Mouse (Mus musculus) thymus, postnatal 4 days (tissue): Measurements from ENCODE around the gene Mfsd7a.
"Not testable (repeated sequence)": the region's sequence is repeated elsewhere in the genome, so short reads cannot be mapped to it uniquely, and the experiment has no call there.

ENCODE experiments used
- DNase-seq: peaks from one replicate; pipeline ENCODE4 v3.0.0; 2021

Mfsd7a gene

DNA sequence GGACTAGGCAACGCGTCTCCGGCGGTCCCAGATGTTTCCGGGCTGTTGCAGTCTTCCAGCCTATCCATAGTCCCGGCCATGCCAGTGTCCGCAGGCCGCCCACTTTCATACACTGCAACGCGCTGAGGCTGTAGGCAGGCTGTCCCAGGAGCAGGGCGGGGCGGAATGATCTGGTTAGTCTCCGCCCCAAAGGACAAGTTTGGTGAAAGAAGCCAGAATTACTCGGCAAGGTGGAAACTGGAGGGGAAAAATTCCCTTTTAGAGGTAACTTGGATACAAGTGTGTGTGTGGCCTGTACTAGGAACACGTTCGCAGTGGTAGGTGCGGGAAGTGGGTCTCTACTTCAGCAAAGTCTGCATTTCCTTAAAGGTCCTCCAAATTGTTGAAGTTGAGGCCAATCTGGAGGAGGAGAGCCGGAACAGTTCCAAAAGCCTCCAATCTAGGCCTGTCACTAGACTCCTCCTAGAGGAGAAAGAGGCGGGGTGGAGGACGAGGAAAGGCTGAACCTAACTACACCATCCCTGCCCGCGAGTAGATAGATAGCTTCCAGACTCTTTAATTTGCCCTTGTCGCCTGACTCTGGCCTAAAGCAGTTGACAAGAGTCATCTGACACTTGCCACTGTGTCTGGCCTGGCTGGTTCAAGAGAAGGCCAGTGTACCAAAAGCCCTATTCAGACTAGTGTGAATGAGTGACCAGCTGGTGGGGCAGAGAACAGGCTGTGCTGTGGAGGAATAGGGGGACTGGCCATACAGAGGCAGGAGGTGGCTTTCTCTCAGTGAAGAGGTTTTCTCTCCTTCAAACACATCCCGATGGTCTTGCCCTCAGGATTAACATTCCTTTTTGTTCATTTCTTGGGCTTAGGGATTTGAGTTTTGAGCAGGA lies at the start of gene Mfsd7a:
Gene Mfsd7a (minus strand): TSS at position 107 of the 884 bp plus-strand sequence.
- no peak for DNase-seq

DNA sequence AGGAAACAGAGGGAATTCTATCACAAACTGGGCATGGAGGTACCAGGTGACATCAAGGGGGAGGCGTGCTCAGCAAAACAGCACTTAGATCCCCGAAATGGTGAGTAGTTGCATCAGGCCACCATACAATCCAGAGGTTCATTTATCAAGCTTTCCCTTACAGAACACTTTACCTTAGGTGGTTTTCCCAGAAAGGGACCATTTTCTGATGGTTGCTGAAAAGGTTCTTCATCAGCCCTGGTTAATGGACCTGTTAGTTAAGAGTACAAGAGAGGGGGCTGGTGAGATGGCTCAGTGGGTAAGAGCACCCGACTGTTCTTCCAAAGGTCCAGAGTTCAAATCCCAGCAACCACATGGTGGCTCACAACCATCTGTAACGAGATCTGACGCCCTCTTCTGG lies 37.5 kb upstream of the Mfsd7a start:
- not testable (repeated sequence) for DNase-seq

DNA sequence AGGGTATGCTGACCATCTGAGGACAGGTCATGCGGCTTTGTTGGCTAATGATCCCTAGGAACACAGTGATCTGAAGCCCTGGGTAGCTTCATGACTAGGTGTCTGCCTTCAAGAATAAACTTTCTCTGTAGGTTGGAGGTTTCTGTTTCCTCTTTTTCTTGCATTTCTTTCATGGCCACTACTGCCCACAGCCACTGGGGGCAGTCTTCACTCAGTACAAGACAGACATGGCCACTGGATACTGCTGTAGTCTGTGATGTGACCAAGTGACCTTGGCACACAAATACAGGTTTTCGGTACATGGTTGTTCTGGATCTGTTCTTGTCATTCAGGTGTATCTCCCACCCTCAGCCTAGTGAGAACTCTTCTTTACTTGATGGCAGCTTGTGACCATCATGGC lies 36.5 kb upstream of the Mfsd7a start:
- DNase-seq, result peak; percentile 57

DNA sequence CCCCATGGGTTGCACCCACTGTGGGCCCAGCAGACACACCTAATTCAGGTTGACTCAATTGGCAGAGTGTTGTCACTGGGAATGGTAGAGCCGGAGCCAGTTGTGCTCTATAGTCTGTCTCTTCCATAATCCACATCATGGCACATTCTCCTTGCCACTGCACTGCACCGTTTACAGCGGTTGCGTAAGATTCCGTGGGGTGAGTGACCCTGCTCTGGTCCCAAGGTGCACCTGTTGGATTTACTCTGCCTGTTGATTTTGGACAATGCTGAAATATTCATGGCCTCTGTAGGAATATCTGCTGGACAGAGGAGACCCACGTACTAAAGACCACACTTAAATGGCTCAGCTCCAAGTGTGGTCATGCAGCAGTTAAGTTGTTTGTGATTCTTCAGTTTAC lies 34.3 kb upstream of the Mfsd7a start:
- DNase-seq, result no peak

DNA sequence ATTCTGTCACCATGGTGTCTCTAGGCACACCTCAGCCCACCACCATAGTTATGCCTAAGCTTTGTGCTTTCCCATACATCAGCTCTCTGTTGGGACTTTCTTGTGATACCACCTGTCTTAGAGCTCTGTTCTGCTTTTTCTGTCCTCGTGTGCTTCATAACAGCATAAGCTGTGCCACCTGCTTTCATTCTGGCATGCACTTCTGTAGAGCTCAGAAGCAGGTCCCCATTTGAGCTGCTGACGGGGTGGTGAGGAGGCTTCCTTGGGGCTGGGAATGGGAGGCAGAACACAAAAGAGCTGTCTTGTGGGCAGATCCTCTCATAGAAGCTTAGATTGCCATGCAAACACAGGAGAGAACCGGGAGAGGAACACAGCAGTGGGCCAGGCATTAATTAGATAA lies 27.3 kb upstream of the Mfsd7a start:
- DNase-seq, result no peak

DNA sequence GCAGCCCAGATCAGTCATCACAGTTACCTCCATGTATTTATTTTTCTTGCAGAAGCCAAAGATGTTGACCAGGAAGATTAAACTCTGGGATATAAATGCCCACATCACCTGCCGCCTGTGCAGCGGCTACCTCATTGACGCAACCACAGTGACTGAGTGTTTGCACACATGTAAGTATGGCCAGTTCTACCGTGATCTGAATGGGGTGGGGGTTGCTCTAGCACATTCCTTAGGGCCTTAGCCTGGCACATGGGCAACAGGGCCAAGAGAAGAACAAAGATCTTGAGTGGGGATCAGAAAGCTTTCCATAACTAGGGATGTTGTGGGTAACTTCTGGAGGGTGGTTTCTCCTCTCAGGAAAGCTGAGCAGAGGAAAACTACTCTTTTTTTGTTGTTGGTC lies 25.0 kb upstream of the Mfsd7a start:
- no peak for DNase-seq

DNA sequence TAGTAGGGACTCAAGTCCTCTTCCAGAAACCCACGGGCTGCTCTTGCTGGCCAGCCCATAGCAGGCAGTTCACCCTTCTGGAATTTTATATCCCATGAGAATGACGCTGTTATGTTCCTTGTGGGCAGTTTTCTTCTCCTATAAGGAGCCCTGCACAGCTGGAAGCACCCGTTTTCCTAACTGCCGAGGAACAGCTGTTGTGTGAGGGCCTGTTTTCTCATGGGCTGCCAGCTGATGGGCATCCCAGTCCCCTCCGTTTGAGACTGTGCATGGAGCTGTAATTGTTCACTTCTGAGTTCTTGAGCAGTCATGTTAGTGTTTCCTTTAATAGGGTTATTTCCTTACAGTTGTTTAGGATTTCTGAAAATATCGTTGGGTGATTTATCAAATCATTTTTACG lies 20.9 kb upstream of the Mfsd7a start:
- no peak for DNase-seq

DNA sequence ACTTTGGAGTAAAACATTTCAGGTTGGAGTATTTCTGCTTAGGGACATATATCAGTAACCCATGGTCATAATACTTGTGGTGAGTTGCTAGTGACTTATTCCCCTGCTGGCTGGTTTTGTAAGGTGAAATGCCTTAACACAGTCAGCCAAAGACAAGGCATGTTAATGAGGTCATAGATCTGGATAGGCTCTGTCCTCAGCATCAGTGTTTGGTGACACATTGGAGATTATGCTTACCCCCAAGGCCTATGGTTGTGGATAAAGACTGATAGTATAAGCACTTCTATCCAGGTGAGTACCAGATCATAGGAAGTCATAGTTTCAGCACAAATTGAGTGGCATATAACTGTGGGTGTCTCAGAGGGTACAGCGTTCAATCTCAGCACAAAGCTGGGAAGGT lies 18.0 kb upstream of the Mfsd7a start:
- DNase-seq, result no peak

DNA sequence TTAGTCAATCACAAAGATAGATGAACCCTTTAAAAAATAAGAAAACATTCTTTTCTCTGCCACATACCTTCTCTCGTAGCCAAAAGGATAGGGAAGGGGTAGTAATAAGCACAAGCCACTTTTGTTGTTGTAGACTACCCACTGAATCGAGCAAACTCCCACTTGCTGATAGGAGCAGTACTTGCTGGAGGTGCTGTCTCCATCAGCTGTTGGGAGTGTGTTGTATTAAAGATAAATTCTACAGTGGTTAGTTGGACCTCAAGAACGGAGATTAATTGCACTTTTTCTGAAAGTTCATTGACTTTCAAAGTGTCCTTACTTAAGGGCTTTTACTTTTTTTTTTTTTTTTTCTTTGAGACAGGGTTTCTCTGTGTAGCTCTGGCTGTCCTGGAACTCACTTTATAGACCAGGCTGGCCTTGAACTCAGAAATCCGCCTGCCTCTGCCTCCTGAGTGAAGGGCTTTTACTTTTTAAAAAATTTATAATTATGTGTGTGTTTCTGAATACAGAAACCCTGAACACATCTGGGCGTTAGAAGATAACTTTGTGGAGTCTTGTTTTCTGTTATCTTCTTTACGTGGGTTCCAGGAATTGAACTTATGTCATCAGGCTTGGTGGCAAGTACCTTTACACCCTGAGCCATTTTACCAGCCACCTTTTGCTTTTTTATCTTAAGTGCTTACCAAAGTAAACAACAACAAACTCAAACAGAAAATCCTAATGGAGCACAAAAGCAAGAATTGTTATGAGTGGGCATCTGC lies 16.6 kb upstream of the Mfsd7a start:
- DNase-seq, result no peak

DNA sequence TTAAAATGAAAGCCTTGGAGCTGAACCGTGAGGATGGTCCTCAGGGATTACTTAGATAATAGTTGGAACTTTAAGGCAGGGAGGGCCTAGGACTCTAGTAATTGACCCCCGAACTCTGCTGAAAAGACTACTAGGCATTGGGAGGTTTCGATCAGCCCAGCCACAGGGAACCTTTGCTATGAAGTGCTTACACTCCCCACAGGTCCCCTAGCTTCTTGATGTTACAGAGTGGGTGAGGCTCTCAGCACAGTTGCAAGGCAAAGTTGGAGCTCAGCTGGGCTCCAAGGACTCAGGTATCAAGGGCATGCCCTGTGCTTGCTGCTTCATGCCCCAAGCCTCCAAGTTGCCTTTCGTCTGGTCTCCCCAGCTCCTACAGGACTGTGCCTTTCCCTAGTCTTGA lies 13.8 kb upstream of the Mfsd7a start:
- DNase-seq, result peak; percentile 24

DNA sequence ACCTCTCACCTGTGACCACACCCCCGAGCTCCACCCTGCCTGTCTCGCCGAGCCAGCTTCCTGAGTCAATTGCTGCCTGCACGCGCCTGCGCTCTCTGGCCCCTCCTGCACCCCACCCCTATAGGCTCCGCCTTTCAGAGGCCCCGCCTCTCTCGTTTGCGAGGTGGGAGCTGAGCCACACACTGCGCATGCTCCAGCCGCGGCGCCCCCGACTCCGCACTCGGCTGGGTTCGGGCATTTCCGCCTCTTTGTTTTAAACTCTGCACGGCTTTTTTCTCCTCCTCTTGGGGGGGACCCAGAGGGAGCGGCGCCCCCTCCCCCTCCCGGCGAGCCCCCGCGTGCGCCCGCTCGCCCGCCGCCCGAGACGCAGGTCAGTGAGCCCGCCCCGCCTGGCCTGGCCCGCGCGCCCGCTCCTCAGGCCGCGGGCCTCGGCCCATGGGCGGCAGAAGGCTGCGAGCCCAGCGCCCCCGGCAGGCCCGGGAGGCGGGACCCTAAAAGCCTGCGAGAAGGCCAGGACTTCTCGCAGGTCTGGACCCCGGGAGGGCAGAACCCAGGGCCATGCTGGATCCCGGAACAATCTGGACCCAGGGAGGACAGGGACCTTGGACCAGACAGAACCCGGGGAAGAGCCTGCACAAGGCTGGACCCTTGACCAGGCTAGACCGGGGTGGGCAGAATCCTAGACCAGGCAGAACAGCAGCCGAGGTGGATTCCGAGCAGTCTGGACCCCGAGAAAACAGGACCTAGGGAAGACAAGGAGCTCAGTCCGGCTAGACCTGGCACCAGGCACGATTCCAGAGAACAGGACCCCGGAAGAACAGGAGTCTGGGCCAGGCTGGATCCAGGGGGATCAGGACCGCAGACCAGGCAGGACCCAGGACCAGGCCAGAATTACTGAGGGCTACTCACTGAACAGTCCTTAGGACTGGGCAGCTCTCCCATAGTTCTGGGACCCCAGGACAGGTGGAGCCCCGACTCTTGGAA lies 12.7 kb upstream of the Mfsd7a start, which contains the start of gene Pcgf3:
Gene Pcgf3 (plus strand): TSS at position 151 of the 984 bp plus-strand sequence.
- DNase-seq, result peak; percentile 100

DNA sequence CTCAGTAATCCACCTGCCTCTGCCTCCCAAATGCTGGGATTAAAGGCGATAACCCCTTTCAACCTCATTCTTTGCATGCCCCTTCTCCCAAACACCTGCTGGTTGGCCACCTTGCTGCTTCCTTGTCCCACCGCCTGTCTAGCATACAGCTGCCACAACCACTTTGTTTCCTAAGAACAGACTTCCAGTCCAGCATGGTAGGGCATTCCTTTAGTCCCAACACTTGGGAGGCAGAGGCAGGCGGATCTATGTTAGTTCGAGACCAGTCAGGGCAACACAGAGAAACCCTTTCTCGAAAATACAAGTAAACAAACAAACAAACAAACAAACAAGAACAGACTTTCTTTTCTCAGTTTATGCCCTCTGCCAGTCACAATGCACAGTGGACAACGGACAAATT lies 11.8 kb upstream of the Mfsd7a start:
- DNase-seq, result peak; percentile 24

DNA sequence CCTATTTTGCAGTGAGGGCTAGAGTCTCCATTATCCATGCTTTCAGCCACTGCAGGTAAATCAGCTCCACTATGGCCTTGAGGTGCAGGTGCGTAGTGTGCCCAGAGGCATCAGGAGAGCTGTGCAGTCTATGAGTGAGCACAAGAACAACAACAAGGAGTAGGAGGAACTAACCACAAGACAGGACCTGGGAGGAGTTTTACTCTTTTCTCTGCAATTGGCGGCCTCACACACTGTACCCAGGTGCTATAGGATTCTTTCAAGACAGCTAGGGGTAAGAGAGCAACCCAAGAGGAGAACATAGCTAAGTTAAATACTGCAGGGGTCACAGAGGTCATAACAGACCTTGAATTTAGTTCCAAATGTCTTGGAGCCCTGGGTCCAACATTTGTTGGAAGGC lies 10.0 kb upstream of the Mfsd7a start:
- peak; percentile 49 for DNase-seq

DNA sequence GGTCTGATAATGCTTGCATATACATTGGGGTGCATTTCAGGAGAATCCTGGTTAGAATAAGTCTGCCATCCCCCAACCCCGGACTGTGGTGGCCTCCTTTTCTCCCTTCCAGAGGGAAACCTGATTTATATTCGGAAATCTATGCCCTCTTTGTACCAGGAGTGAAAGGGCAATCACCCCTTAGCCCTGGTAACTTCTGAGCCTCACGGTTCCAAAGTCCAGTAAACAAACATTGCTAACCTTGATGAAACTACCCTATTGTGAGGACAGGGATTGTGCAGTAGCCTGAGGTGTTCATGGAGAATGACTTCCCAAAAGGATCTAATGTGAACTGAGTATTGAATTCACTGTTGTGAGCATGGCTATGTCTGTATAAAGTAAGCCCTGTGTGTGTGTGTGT lies 5.4 kb upstream of the Mfsd7a start:
- no peak for DNase-seq

DNA sequence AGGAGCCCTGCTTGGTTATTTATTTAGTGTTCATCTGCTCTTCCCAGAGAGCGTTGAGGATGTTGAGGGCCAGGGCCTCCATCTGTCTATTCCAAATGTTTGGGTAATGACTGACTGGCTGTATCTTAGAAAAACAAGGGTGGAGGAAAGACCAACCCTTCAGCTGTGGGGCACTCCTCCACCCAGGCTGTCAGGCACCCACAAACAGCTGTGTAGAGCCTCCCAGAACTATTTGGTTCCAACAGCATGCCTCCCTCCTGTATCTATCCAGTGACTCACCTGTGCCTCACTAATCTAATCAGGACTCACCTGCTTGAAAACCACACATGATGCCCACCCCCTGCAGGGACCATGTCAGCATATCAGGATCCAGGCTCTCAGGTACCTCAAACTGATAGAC lies 3.7 kb upstream of the Mfsd7a start:
- DNase-seq, result no peak

DNA sequence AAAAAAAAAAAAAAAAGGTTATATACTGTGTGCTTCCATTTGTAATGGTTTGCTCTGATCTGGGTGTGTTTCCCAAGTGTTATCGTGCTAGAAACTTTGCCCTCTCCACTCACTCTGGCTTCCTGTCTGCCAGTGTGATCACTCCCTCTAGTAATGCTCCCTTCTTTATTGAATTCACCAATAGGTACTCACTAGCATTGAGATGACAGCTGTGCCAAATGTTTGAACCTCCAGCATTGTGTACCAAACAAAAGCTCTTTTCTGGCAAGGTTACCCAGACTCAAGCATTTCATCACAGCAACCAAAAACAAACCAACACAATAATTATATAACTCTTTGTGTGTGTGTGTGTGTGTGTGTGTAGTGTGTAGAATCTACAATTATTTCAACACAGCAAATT lies 2.9 kb upstream of the Mfsd7a start:
- DNase-seq, result no peak

DNA sequence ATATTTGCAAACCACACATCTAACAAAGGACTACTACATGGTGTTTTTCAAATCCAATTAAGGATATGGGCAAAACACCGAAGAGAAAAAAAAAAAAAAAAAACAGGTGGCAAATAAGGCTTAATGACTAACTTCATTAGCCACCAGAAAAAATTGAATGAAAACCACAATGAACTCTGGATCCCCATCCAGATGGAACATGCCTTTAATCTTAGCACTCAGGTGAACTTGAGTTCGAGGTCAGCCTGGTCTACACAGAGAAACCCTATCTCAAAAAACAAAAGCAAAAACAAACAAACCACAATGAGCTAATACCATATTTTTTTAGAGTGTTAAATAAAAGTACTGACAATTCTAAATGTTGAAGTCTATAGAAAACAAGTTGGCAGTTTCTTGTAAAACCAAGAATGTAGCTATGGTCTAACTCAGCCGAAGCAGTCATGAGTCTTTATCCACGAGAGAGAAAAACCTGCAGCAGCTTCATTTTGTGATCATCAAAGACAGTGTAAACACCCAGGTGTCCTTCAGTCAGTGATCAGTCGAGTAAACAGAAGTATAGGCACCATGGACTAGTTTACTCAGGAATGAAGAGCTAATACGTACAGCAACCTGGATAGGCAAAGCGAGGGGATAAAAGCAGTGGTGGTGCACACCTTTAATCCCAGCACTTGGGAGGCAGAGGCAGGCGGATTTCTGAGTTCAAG lies 2.3 kb upstream of the Mfsd7a start:
- DNase-seq, result no peak

DNA sequence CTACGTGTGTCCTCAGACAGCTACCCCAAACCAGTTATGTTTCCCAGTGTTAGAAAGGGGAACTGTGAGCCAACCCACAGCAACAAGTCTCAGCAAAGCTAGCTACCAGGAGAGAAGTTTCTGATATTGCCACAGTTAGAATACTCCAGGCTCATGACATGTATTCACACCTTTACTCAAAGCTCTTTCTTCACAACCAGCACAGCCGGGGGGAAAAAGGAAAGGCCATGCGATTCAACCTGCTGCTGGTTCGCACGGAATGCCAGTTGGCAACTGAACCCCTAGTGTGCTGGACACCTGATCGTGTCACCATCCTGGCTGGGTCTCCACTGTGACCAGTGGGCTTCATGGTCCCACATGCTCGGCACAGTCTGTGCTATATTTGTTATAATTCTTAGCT lies 834 bp downstream of the Mfsd7a start:
- no peak for DNase-seq

DNA sequence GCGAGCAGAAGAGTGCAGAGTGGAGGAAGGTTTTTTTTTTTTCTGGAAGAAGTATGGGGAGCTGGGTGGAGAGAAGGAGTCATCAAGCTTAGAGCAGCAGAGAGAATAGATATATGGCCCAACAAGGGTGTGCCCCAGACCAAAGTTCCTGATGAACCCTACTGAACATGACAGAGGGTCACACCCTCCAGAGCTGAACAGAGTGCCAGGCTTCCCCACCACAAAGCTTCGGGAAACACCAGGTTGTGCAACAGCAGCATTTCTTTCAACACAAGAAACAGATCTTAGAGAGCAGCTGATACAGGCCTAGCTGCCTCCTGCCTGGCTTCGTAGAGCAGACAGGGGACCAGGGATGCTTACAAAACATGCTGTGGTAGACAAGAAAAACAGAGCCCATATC lies 1.7 kb downstream of the Mfsd7a start:
- no peak for DNase-seq

DNA sequence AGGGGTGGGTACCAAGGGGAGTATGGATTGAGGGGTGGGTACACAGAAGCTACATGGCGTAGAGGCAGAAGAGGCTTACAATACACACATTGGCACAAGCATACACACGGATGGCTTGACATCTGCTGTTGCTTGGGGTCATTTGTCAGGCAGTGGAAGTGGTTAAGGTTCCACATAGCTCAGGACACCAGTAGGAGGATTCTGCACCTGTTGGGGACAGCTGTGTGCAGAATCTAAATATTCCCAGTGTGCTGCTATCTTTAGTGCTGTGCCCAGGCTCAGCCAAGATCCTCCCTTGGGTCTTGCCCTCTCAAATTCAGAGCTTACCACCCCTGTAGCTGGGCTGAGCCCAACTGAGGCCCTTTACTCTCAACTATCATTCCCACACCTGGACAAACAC lies 12.6 kb downstream of the Mfsd7a start:
- no peak for DNase-seq

DNA sequence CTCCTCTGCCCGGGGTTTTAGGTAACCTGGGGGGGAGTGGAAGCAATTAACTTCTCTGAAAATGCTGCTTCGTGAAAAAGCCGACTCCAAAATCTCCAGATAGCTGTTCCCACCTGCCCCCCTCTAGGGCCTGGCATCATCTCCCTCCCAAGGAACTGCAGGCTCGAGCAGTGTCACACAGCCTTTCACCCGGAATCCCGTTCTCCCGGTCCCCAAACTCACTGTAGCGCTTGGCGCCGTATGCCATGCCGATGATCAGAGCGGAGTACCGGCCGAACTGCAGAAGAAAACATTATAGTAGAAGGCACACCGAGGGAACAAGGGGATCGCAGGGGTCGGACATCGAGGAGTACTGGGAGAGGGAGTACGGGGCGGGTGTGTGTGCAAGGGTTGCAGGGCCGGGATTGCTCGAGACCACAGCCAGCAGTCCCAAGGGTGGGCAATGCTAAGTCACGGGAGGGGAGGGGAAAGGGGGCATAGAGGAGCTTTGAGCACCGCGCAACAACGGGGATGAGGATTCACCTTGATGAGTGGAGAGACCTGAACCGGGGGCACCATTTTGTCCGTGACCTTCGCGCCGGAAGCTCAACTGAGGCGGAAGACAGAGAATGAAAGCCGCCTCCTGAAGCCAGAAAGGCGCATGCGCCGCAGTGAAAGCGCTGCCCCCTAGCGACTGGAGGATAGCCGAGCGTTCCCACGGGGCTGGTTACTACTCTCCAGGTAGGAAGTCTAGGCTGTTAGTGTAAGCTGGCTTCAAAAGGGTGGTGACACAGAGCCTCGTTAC lies 14.7 kb downstream of the Mfsd7a start, which contains the start of gene Atp5k:
Gene Atp5k (minus strand): TSS at position 645 of the 784 bp plus-strand sequence.
- DNase-seq, result peak; percentile 97
